Mouse (Mus musculus) forebrain, embryonic 11.5 days (tissue): Measurements from ENCODE around the gene Arpc2. TPM values are rescaled to one million over a fixed set of nuclear protein-coding genes. Genes with fewer than 3 reads are reported as not detected.

Experiments
- ATAC-seq: fragments of 200-750 bp; cut with Nextera tagmentation; replicated peaks from 2 replicates; pipeline ENCODE4 v1.8.0; 2017; ENCODE audit warnings: moderate TSS enrichment; ENCODE audit not compliant: low FRiP score
- DNase-seq: peaks from one replicate; pipeline ENCODE4 v3.0.0-alpha.2; 2017; ENCODE audit warnings: low spot score
- H3K27ac ChIP-seq: fragments of 300-500 bp; sonication (generic); 2 replicates; pipeline ENCODE4 v1.5.1; 2014; ENCODE audit warnings: low read depth, low read length
- H3K27me3 ChIP-seq: fragments of 300-500 bp; sonication (generic); 2 replicates; pipeline ENCODE4 v1.6.1; 2014; ENCODE audit warnings: mild to moderate bottlenecking, low read length, mixed read lengths; ENCODE audit not compliant: control insufficient read depth, insufficient read depth
- H3K36me3 ChIP-seq: fragments of 300-500 bp; sonication (generic); 2 replicates; pipeline ENCODE4 v1.6.1; 2014; ENCODE audit warnings: mild to moderate bottlenecking, low read length, moderate library complexity, mixed read lengths; ENCODE audit not compliant: control insufficient read depth, insufficient read depth
- H3K4me1 ChIP-seq: fragments of 300-500 bp; sonication (generic); replicated peaks from 2 replicates; pipeline ENCODE4 v1.6.1; 2014; ENCODE audit warnings: low read length, mixed read lengths; ENCODE audit not compliant: control insufficient read depth, insufficient read depth
- H3K4me2 ChIP-seq: fragments of 300-500 bp; sonication (generic); 2 replicates; pipeline ENCODE4 v1.6.1; 2014; ENCODE audit warnings: low read depth, mild to moderate bottlenecking, low read length, moderate library complexity, mixed read lengths; ENCODE audit not compliant: severe bottlenecking
- H3K4me3 ChIP-seq: fragments of 300-500 bp; sonication (generic); 2 replicates; pipeline ENCODE4 v1.5.1; 2014; ENCODE audit warnings: low read depth, low read length
- H3K9ac ChIP-seq: fragments of 300-500 bp; sonication (generic); 2 replicates; pipeline ENCODE4 v1.6.1; 2014; ENCODE audit warnings: low read length
- H3K9me3 ChIP-seq: fragments of 300-500 bp; sonication (generic); 2 replicates; pipeline ENCODE4 v1.6.1; 2016; ENCODE audit warnings: low read length, mixed read lengths; ENCODE audit not compliant: control insufficient read depth
- WGBS: fragments of 180-500 bp; shearing (Covaris S2); extraction: QIAGEN DNeasy Blood & Tissue Kit; methylation state at CpG from one replicate; pipeline ENCODE4 v1.1.7; 2014; 5-methylcytosine and 5-hydroxymethylcytosine counted together
- polyA plus RNA-seq: library from polyadenylated mRNA; unstranded; fragments of >200 nt; fragmentation: Nextera tagmentation; extraction: Ambion mirVana; gene quantifications from 2 replicates; pipeline ENCODE4 v1.2.1, GENCODE M21; 2014

Gene Arpc2
- polyA plus RNA-seq, 1 experiment from 2014 or later, result 310 TPM

- Histone ChIP-seq H3K9ac (no peak overlapping the region), H3K27ac (no peak overlapping the region), H3K36me3 (peaks cover 2% of the 10 kb centered on the region; the same call in 1 of the 2 replicates), H3K27me3 (no peaks in the 10 kb centered on the region), H3K4me2 (no peak overlapping the region), H3K4me3 (no peak overlapping the region), H3K9me3 (no peaks in the 10 kb centered on the region), H3K4me1 (no peaks in the 10 kb centered on the region)
- ATAC-seq (no peak), DNase-seq (no peak)
- 60% methylated on average over 9 of the region's 9 CpGs for WGBS
These were observed 39.1 kb downstream of the Arpc2 start for GRCm38 (mm10) chr1:74275015-74275414.

DNA sequence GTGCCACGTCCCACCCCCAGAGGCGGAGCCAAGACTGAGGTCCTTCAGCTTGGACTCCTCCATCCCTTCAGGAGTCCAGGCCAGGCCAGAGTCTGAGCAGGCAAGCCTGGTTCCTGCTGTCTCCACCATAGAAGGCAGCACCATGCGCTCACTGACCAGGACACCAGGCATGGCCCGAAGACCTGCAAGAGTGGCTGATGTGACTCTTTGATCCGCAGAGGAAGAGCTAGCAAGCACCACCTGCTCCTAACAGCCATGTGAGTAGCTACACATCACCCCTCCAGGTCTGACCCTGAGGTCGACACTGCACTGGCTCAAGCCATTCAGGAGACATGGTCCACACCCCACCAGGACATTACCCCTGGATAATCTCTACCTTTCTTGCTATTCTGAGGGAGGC is 41.2 kb downstream of the Arpc2 start:
- Histone ChIP-seq H3K27ac (no peak overlapping the region), H3K27me3 (no peaks in the 10 kb centered on the region), H3K9me3 (no peaks in the 10 kb centered on the region), H3K9ac (no peak overlapping the region), H3K4me3 (no peak overlapping the region), H3K36me3 (peaks cover 2% of the 10 kb centered on the region), H3K4me2 (no peak overlapping the region), H3K4me1 (no peaks in the 10 kb centered on the region)
- ATAC-seq (no peak), DNase-seq (no peak)
- 68% methylated on average over 6 of the region's 6 CpGs for WGBS

- H3K4me2 ChIP-seq, result no peak overlapping the region
- H3K9me3 ChIP-seq, result no peaks in the 10 kb centered on the region
- H3K4me1 ChIP-seq, result no peaks in the 10 kb centered on the region
These were observed 42.1 kb downstream of the Arpc2 start for GRCm38 (mm10) chr1:74277883-74278537.

GRCm38 (mm10) chr1:74278538-74278937 is 42.7 kb downstream of the Arpc2 start, which contains the start of gene Gpbar1:
Gene Gpbar1, plus strand, starts transcription at chr1:74278550.
- Histone ChIP-seq H3K9me3 (no peaks in the 10 kb centered on the region), H3K27me3 (no peaks in the 10 kb centered on the region), H3K4me3 (no peak within 1 kb of the TSS), H3K4me2 (no peak within 1 kb of the TSS), H3K27ac (no peak within 1 kb of the TSS), H3K4me1 (no peaks in the 10 kb centered on the region), H3K9ac (no peak within 1 kb of the TSS; the same call in 1 of the 2 replicates), H3K36me3 (peaks cover 2% of the 10 kb centered on the region)
- WGBS, result 91% methylated on average over 10 of the region's 10 CpGs
- ATAC-seq (no peak), DNase-seq (no peak)

More at GRCm38 (mm10) chr1:74277883-74278537, 42.1 kb downstream of the Arpc2 start:
- no peak overlapping the region for H3K27ac ChIP-seq
- no peak overlapping the region for H3K4me3 ChIP-seq
- ATAC-seq (no peak), DNase-seq (no peak)
- H3K9ac ChIP-seq, result no peak overlapping the region; the same call in 1 of the 2 replicates
- peaks cover 2% of the 10 kb centered on the region for H3K36me3 ChIP-seq
- no peaks in the 10 kb centered on the region for H3K27me3 ChIP-seq
- 73% methylated on average over 8 of the region's 8 CpGs for WGBS

- no peaks in the 10 kb centered on the region for H3K4me1 ChIP-seq
- no peak for DNase-seq
- WGBS, result 87% methylated on average over 11 of the region's 11 CpGs
These were observed 43.1 kb downstream of the Arpc2 start for GRCm38 (mm10) chr1:74278988-74279387.

DNA sequence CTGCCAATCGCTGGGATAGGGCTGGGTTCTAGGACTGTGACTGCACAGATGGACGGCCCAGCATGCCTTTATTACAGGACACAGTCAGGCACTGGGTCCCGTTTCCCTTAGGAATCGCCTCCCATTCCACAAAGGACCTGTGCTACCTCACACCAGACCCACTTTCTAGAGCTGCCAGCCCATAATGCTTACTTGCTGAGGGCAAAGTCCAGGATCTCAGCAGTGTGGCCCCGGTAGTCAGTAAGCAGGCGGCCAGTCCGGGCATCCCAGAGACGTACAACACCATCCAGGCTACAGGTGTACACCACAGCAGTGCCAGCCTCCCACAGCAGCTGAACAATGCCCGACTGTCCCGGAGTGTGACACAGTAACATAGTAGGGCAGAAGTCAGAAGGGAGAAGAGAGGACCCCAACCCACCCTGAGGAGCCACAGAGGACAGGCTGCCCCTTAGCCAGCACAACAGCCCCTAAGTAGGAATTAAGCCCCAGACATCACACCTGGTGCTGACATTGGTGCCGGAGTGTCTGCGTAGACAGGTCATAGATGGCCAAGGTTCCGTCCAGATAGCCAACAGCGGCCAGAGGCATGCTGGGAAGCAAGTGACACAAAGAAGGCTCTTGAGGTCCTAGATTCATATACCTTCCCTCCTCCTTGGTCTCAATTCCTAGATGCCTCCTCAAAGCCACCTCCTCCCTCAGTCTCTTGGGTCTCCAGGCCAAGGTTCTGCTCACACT is 44.9 kb downstream of the Arpc2 start:
- 95% methylated on average over 14 of the region's 14 CpGs for WGBS
- Histone ChIP-seq H3K4me2 (no peak overlapping the region), H3K4me1 (peaks cover 1% of the 10 kb centered on the region), H3K9me3 (no peaks in the 10 kb centered on the region), H3K36me3 (peaks cover 2% of the 10 kb centered on the region), H3K27me3 (no peaks in the 10 kb centered on the region), H3K27ac (no peak overlapping the region), H3K9ac (no peak overlapping the region), H3K4me3 (no peak overlapping the region)
- ATAC-seq, result no peak
- DNase-seq, result no peak

More at GRCm38 (mm10) chr1:74278988-74279387, 43.1 kb downstream of the Arpc2 start:
- H3K4me2 ChIP-seq, result no peak overlapping the region
- ATAC-seq, result no peak
- no peaks in the 10 kb centered on the region for H3K9me3 ChIP-seq
- peaks cover 2% of the 10 kb centered on the region for H3K36me3 ChIP-seq
- H3K27ac ChIP-seq, result no peak overlapping the region
- H3K27me3 ChIP-seq, result no peaks in the 10 kb centered on the region
- H3K4me3 ChIP-seq, result no peak overlapping the region
- no peak overlapping the region for H3K9ac ChIP-seq

DNA sequence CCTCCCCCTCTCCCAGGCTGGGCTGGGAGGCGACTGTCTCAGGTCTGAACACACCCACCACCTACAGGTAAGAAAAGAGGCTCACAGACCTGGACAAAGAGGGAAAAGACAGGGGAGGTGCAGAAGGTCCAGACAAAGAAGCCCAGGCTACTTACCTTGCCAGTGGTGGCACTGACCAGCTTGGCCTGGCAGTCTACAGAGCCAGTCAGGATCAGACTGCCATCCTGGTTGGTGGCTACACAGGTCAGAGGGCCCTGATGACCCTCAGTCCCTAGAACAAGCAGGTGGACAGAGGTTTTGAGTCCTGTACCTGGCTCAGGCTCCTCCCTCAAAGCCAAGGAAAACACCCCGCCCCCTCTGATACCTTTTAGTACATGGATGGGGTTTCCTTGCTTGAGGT is 45.5 kb downstream of the Arpc2 start:
- Histone ChIP-seq H3K4me2 (no peak overlapping the region), H3K36me3 (peaks cover 2% of the 10 kb centered on the region), H3K4me1 (peaks cover 3% of the 10 kb centered on the region), H3K4me3 (no peak overlapping the region), H3K9ac (no peak overlapping the region), H3K9me3 (no peaks in the 10 kb centered on the region), H3K27me3 (no peaks in the 10 kb centered on the region), H3K27ac (no peak overlapping the region)
- DNase-seq (no peak), ATAC-seq (no peak)
- 87% methylated on average over 2 of the region's 2 CpGs for WGBS

GRCm38 (mm10) chr1:74281886-74282285 is 46.0 kb downstream of the Arpc2 start:
- DNase-seq (no peak), ATAC-seq (no peak)
- 94% methylated on average over 8 of the region's 8 CpGs for WGBS
- Histone ChIP-seq H3K4me1 (peaks cover 3% of the 10 kb centered on the region), H3K4me2 (no peak overlapping the region), H3K4me3 (no peak overlapping the region), H3K9me3 (no peaks in the 10 kb centered on the region), H3K27ac (no peak overlapping the region), H3K9ac (no peak overlapping the region), H3K36me3 (peaks cover 2% of the 10 kb centered on the region), H3K27me3 (no peaks in the 10 kb centered on the region)
